Mouse (Mus musculus) thymus, adult 2 months (tissue): ENCODE data around the gene Zic3.

Experiments used
- CTCF ChIP-seq: fragments of 200-500 bp; IDR thresholded peaks from 2 replicates; pipeline ENCODE4 v1.5.1; 2012; ENCODE audit warnings: mild to moderate bottlenecking, control low read depth, low read length, moderate library complexity, borderline replicate concordance; ENCODE audit not compliant: control insufficient read depth, poor library complexity, insufficient read depth; ENCODE audit errors: extremely low read depth
- POLR2A ChIP-seq: fragments of 200-500 bp; IDR thresholded peaks from 2 replicates; pipeline ENCODE4 v1.6.1; 2012; ENCODE audit warnings: mild to moderate bottlenecking, low read length, control low read depth, moderate library complexity; ENCODE audit not compliant: control insufficient read depth, poor library complexity, insufficient read depth; ENCODE audit errors: extremely low read depth

DNA sequence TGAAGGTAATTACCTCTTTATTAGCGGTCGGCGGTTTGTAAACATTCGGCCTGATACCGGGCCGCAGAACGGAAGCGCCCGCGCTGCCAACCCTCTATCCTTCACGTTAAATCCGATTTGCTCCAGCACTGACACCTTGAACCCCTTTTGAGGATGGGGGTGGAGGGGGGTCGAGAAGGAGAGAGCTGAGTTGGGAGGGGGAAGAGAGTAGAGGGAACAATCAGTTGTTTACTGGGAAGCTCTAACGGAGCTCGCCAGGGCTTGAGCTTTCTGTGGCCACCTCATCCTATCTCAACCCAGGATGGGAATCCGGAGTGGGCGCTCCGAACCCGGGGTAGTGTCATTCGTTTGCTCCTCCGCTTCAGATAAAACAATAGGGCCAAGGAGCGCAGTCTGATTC is 11.0 kb downstream of the Zic3 start:
- TF ChIP-seq POLR2A = no peak
- TF ChIP-seq CTCF = no peak
